Mouse (Mus musculus) neural tube, embryonic 13.5 days (tissue): ENCODE measurements around the gene Elovl5. TPM values are rescaled to one million over a fixed set of nuclear protein-coding genes. Genes with fewer than 3 reads are reported as not detected.

Experiments used
- ATAC-seq: fragments of 200-750 bp; cut with Nextera tagmentation; 2 replicates; pipeline ENCODE4 v1.8.0; 2017; ENCODE audit warnings: low read depth, mild to moderate bottlenecking, moderate TSS enrichment, moderate library complexity
- H3K27ac ChIP-seq: fragments of 300-500 bp; sonication (generic); replicated peaks from 2 replicates; pipeline ENCODE4 v1.5.1; 2015; ENCODE audit warnings: moderate library complexity, mild to moderate bottlenecking, inconsistent platforms
- H3K27me3 ChIP-seq: fragments of 300-500 bp; sonication (generic); 2 replicates; pipeline ENCODE4 v1.6.1; 2015; ENCODE audit warnings: mild to moderate bottlenecking, inconsistent platforms
- H3K36me3 ChIP-seq: fragments of 300-500 bp; sonication (generic); 2 replicates; pipeline ENCODE4 v1.6.1; 2015; ENCODE audit warnings: mild to moderate bottlenecking, inconsistent platforms
- H3K4me1 ChIP-seq: fragments of 300-500 bp; sonication (generic); replicated peaks from 2 replicates; pipeline ENCODE4 v1.6.1; 2015; ENCODE audit warnings: inconsistent platforms
- H3K4me2 ChIP-seq: fragments of 300-500 bp; sonication (generic); 2 replicates; pipeline ENCODE4 v1.6.1; 2015; ENCODE audit warnings: inconsistent platforms, mild to moderate bottlenecking, moderate library complexity
- H3K4me3 ChIP-seq: fragments of 300-500 bp; sonication (generic); 2 replicates; pipeline ENCODE4 v1.5.1; 2015; ENCODE audit warnings: mild to moderate bottlenecking, inconsistent platforms
- H3K9ac ChIP-seq: fragments of 300-500 bp; sonication (generic); 2 replicates; pipeline ENCODE4 v1.6.1; 2015; ENCODE audit warnings: moderate library complexity, mild to moderate bottlenecking, inconsistent platforms
- H3K9me3 ChIP-seq: fragments of 300-500 bp; sonication (generic); 2 replicates; pipeline ENCODE4 v1.6.1; 2016; ENCODE audit warnings: inconsistent platforms
- WGBS: fragments of 180-500 bp; shearing (Covaris S2); methylation state at CpG from one replicate; pipeline ENCODE4 v1.1.7; 2015; 5-methylcytosine and 5-hydroxymethylcytosine counted together
- polyA plus RNA-seq: library from polyadenylated mRNA; unstranded; fragments of >200 nt; fragmentation: Nextera tagmentation; extraction: Ambion mirVana; gene quantifications from 2 replicates; pipeline ENCODE4 v1.2.1, GENCODE M21; 2015

Gene Elovl5
- polyA plus RNA-seq, 1 experiment from 2014 or later = 62.6 TPM

GRCm38 (mm10) chr9:77918211-77918610 is 1.0 kb downstream of the Elovl5 start:
- peaks cover 51% of the 10 kb centered on the region for H3K4me1 ChIP-seq
- peak overlapping the region; percentile 90 for H3K9ac ChIP-seq
- H3K36me3 ChIP-seq = no peaks in the 10 kb centered on the region
- H3K9me3 ChIP-seq = no peaks in the 10 kb centered on the region
- ATAC-seq = no peak
- H3K4me3 ChIP-seq = peak overlapping the region; percentile 97
- H3K27me3 ChIP-seq = no peaks in the 10 kb centered on the region
- peak overlapping the region; percentile 94 for H3K27ac ChIP-seq
- WGBS = 23% methylated on average over 10 of the region's 10 CpGs
- H3K4me2 ChIP-seq = peak overlapping the region; percentile 97

GRCm38 (mm10) chr9:77918961-77919670 is 2.0 kb downstream of the Elovl5 start:
- WGBS = 74% methylated on average over 5 of the region's 5 CpGs
- Histone ChIP-seq H3K4me1 (peaks cover 59% of the 10 kb centered on the region), H3K4me2 (peak overlapping the region; percentile 97), H3K9me3 (no peaks in the 10 kb centered on the region), H3K9ac (peak overlapping the region; percentile 90; the same call in 1 of the 2 replicates), H3K27me3 (no peaks in the 10 kb centered on the region), H3K27ac (no peak overlapping the region), H3K36me3 (no peaks in the 10 kb centered on the region), H3K4me3 (peak overlapping the region; percentile 97; the same call in 1 of the 2 replicates)
- no peak for ATAC-seq

- 82% methylated on average over 3 of the region's 3 CpGs for WGBS
These were observed 3.3 kb downstream of the Elovl5 start for GRCm38 (mm10) chr9:77920481-77920880.

GRCm38 (mm10) chr9:77921366-77922260 is 4.4 kb downstream of the Elovl5 start:
- H3K9me3 ChIP-seq = no peaks in the 10 kb centered on the region
- H3K27ac ChIP-seq = no peak overlapping the region
- H3K36me3 ChIP-seq = no peaks in the 10 kb centered on the region
- no peaks in the 10 kb centered on the region for H3K27me3 ChIP-seq
- no peak overlapping the region for H3K4me3 ChIP-seq
- WGBS = 86% methylated on average over 16 of the region's 18 CpGs
- no peak overlapping the region for H3K4me2 ChIP-seq
- H3K9ac ChIP-seq = no peak overlapping the region
- H3K4me1 ChIP-seq = peaks cover 70% of the 10 kb centered on the region
- no peak for ATAC-seq

More at GRCm38 (mm10) chr9:77920481-77920880, 3.3 kb downstream of the Elovl5 start:
- H3K36me3 ChIP-seq = no peaks in the 10 kb centered on the region
- H3K4me2 ChIP-seq = no peak overlapping the region
- no peak overlapping the region for H3K4me3 ChIP-seq
- no peak overlapping the region for H3K27ac ChIP-seq
- no peaks in the 10 kb centered on the region for H3K27me3 ChIP-seq
- no peak overlapping the region for H3K9ac ChIP-seq
- no peaks in the 10 kb centered on the region for H3K9me3 ChIP-seq
- ATAC-seq = no peak
- H3K4me1 ChIP-seq = peaks cover 62% of the 10 kb centered on the region

GRCm38 (mm10) chr9:77923774-77924173 is 6.6 kb downstream of the Elovl5 start:
- H3K4me3 ChIP-seq = no peak overlapping the region
- WGBS = 90% methylated on average over 8 of the region's 8 CpGs
- no peaks in the 10 kb centered on the region for H3K27me3 ChIP-seq
- H3K4me2 ChIP-seq = no peak overlapping the region
- no peaks in the 10 kb centered on the region for H3K9me3 ChIP-seq
- no peaks in the 10 kb centered on the region for H3K36me3 ChIP-seq
- H3K27ac ChIP-seq = no peak overlapping the region
- H3K9ac ChIP-seq = no peak overlapping the region
- no peak for ATAC-seq
- H3K4me1 ChIP-seq = peaks cover 60% of the 10 kb centered on the region

- no peak overlapping the region for H3K4me3 ChIP-seq
- WGBS = 76% methylated on average over 11 of the region's 11 CpGs
- no peak for ATAC-seq
- peaks cover 56% of the 10 kb centered on the region for H3K4me1 ChIP-seq
- H3K36me3 ChIP-seq = no peaks in the 10 kb centered on the region
- no peak overlapping the region for H3K4me2 ChIP-seq
- no peak overlapping the region for H3K9ac ChIP-seq
- H3K27me3 ChIP-seq = no peaks in the 10 kb centered on the region
- no peak overlapping the region for H3K27ac ChIP-seq
- H3K9me3 ChIP-seq = no peaks in the 10 kb centered on the region
These were observed 7.0 kb downstream of the Elovl5 start for GRCm38 (mm10) chr9:77924199-77924598.

- H3K9me3 ChIP-seq = no peaks in the 10 kb centered on the region
- no peak overlapping the region for H3K4me3 ChIP-seq
- H3K36me3 ChIP-seq = no peaks in the 10 kb centered on the region
- H3K27ac ChIP-seq = no peak overlapping the region
- no peaks in the 10 kb centered on the region for H3K27me3 ChIP-seq
- ATAC-seq = no peak
- H3K4me2 ChIP-seq = no peak overlapping the region
- H3K9ac ChIP-seq = no peak overlapping the region
- 94% methylated on average over 8 of the region's 8 CpGs for WGBS
- peaks cover 59% of the 10 kb centered on the region for H3K4me1 ChIP-seq
These were observed 9.0 kb downstream of the Elovl5 start for GRCm38 (mm10) chr9:77926151-77926550.

GRCm38 (mm10) chr9:77926911-77927310 is 9.7 kb downstream of the Elovl5 start:
- no peaks in the 10 kb centered on the region for H3K9me3 ChIP-seq
- H3K4me1 ChIP-seq = peaks cover 58% of the 10 kb centered on the region
- H3K27ac ChIP-seq = no peak overlapping the region
- no peak overlapping the region for H3K4me3 ChIP-seq
- H3K4me2 ChIP-seq = no peak overlapping the region
- H3K27me3 ChIP-seq = no peaks in the 10 kb centered on the region
- H3K9ac ChIP-seq = no peak overlapping the region
- H3K36me3 ChIP-seq = no peaks in the 10 kb centered on the region
- ATAC-seq = no peak
- WGBS = 88% methylated on average over 5 of the region's 5 CpGs

GRCm38 (mm10) chr9:77927431-77927830 is 10.3 kb downstream of the Elovl5 start:
- Histone ChIP-seq H3K9me3 (no peaks in the 10 kb centered on the region), H3K9ac (no peak overlapping the region), H3K4me3 (no peak overlapping the region), H3K4me2 (no peak overlapping the region), H3K27me3 (no peaks in the 10 kb centered on the region), H3K36me3 (no peaks in the 10 kb centered on the region), H3K4me1 (peaks cover 57% of the 10 kb centered on the region), H3K27ac (no peak overlapping the region)
- WGBS = 78% methylated on average over 6 of the region's 6 CpGs
- no peak for ATAC-seq

- no peak for ATAC-seq
- 82% methylated on average over 4 of the region's 4 CpGs for WGBS
These were observed 11.6 kb downstream of the Elovl5 start for GRCm38 (mm10) chr9:77928769-77929168.

GRCm38 (mm10) chr9:77929296-77929695 is 12.1 kb downstream of the Elovl5 start:
- 85% methylated on average over 5 of the region's 5 CpGs for WGBS
- ATAC-seq = no peak
- no peak overlapping the region for H3K4me2 ChIP-seq
- no peak overlapping the region for H3K4me3 ChIP-seq
- no peak overlapping the region for H3K27ac ChIP-seq
- H3K36me3 ChIP-seq = no peaks in the 10 kb centered on the region
- no peaks in the 10 kb centered on the region for H3K9me3 ChIP-seq
- H3K9ac ChIP-seq = no peak overlapping the region
- H3K4me1 ChIP-seq = peaks cover 43% of the 10 kb centered on the region
- no peaks in the 10 kb centered on the region for H3K27me3 ChIP-seq

More at GRCm38 (mm10) chr9:77928769-77929168, 11.6 kb downstream of the Elovl5 start:
- no peaks in the 10 kb centered on the region for H3K9me3 ChIP-seq
- no peak overlapping the region for H3K4me2 ChIP-seq
- H3K9ac ChIP-seq = no peak overlapping the region
- no peaks in the 10 kb centered on the region for H3K36me3 ChIP-seq
- no peak overlapping the region for H3K4me3 ChIP-seq
- no peak overlapping the region for H3K27ac ChIP-seq
- peaks cover 47% of the 10 kb centered on the region for H3K4me1 ChIP-seq
- H3K27me3 ChIP-seq = no peaks in the 10 kb centered on the region
